Mouse (Mus musculus): ENCODE measurements around the gene Tnr.

DNA sequence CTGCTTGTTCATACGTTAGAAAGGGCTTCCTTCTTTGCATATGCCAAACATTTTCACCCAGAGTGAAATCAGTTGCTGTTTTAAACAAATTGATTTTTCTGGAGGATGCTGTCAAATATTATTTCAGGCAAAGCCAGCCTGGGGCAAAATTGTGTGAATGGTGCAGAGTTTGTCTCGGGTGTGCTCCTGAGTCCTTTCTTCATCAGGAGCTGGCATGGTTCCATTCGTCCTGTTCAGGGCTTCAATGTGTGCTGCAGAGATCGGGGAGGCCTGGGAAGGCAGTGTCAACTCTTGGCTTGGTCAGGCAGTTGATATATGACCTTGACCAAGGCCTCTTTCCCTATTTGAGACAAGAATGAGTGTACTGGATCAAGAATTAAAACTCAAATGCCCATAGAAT, 92.1 kb downstream of the Tnr start:
- TF ChIP-seq CTCF (IDR thresholded peaks at IDR 0.05) (no peak), POLR2A (IDR thresholded peaks at IDR 0.05; ENCODE audit: insufficient read depth, low read depth, low read length) (no peak)
